Mouse (Mus musculus) forebrain, postnatal 0 days (tissue): ENCODE data around the gene Cryaa. TPM values are rescaled to one million over a fixed set of nuclear protein-coding genes. Genes with fewer than 3 reads are reported as not detected.
A peak's percentile ranks its signal among the peaks of the same experiment; 100 is the strongest.

Source experiments
- ATAC-seq: fragments of 200-750 bp; cut with Nextera tagmentation; 2 replicates; pipeline ENCODE4 v1.8.0; 2017; ENCODE audit warnings: mild to moderate bottlenecking, moderate library complexity
- DNase-seq: peaks from one replicate; pipeline ENCODE4 v3.0.0-alpha.2; 2015
- H3K27ac ChIP-seq: fragments of 300-500 bp; sonication (generic); 2 replicates; pipeline ENCODE4 v1.5.1; 2014; ENCODE audit warnings: low read depth, mild to moderate bottlenecking, antibody characterized with exemption, low read length, moderate library complexity, mixed read lengths
- H3K27me3 ChIP-seq: fragments of 300-500 bp; sonication (generic); 2 replicates; pipeline ENCODE4 v1.6.1; 2014; ENCODE audit warnings: mild to moderate bottlenecking, low read length, mixed read lengths; ENCODE audit not compliant: insufficient read depth
- H3K36me3 ChIP-seq: fragments of 300-500 bp; sonication (generic); 2 replicates; pipeline ENCODE4 v1.6.1; 2014; ENCODE audit warnings: mild to moderate bottlenecking, moderate library complexity; ENCODE audit not compliant: insufficient read depth
- H3K4me1 ChIP-seq: fragments of 300-500 bp; sonication (generic); 2 replicates; pipeline ENCODE4 v1.6.1; 2014; ENCODE audit warnings: antibody characterized with exemption; ENCODE audit not compliant: insufficient read depth
- H3K4me2 ChIP-seq: fragments of 300-500 bp; sonication (generic); 2 replicates; pipeline ENCODE4 v1.6.1; 2014; ENCODE audit warnings: low read depth, mild to moderate bottlenecking, moderate library complexity
- H3K4me3 ChIP-seq: fragments of 300-500 bp; sonication (generic); 2 replicates; pipeline ENCODE4 v1.5.1; 2014; ENCODE audit warnings: low read depth, low read length, mixed read lengths
- H3K9ac ChIP-seq: fragments of 300-500 bp; sonication (generic); 2 replicates; pipeline ENCODE4 v1.6.1; 2014; ENCODE audit warnings: mild to moderate bottlenecking
- H3K9me3 ChIP-seq: fragments of 300-500 bp; sonication (generic); 2 replicates; pipeline ENCODE4 v1.6.1; 2016; ENCODE audit warnings: low read length
- CTCF ChIP-seq: sonication (generic); IDR thresholded peaks from 2 replicates; pipeline ENCODE4 v1.5.1; 2016; ENCODE audit warnings: antibody characterized with exemption, control low read depth, low read depth
- WGBS: fragments of 180-500 bp; shearing (Covaris S2); extraction: QIAGEN DNeasy Blood & Tissue Kit; methylation state at CpG from one replicate; pipeline ENCODE4 v1.1.7; 2014; 5-methylcytosine and 5-hydroxymethylcytosine counted together
- polyA plus RNA-seq: library from polyadenylated mRNA; unstranded; fragments of >200 nt; fragmentation: Nextera tagmentation; extraction: Ambion mirVana; gene quantifications from 2 replicates; pipeline ENCODE4 v1.2.1, GENCODE M21; 2015
- total RNA-seq: library from RNA; depleted of rRNA; stranded (reverse); fragments of >200 nt; gene quantifications from 2 replicates; pipeline ENCODE4 v1.2.3, GENCODE M21; 2014; rRNA removed

The Cryaa gene
- not detected in 2 replicates for total RNA-seq
- polyA plus RNA-seq, result 0.28 TPM in 1 of 2 replicates, not detected in the other

DNA sequence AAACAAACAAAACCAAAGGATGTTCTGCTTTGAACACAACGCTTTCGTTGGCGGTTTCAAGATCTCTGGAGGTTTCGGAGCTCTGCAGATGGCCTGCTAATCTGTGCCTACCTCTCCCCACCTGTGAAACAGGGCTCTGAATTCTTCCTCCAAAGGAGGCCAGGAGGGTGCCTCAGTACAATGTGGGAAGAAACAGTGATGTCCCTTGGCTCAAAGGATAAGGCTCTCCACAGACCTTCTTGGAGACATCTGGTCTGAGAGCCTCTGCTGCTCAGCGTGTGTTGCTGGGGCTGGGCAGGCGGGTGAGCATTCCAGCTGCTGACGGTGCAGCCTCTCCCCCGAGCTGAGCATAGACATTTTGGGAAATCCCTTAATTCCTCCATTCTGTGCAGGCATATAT lies at the start of gene Cryaa:
Gene Cryaa, plus strand, starts transcription at position 301 of the 400 bp plus-strand sequence.
- Histone ChIP-seq H3K9ac (no peak within 1 kb of the TSS), H3K9me3 (no peaks in the 10 kb centered on the region), H3K4me1 (no peaks in the 10 kb centered on the region), H3K27me3 (no peaks in the 10 kb centered on the region), H3K27ac (no peak within 1 kb of the TSS), H3K36me3 (no peaks in the 10 kb centered on the region), H3K4me2 (no peak within 1 kb of the TSS), H3K4me3 (no peak within 1 kb of the TSS)
- TF ChIP-seq CTCF, result no peak
- WGBS, result 83% methylated on average over 8 of the region's 8 CpGs
- ATAC-seq (no peak), DNase-seq (no peak)

DNA sequence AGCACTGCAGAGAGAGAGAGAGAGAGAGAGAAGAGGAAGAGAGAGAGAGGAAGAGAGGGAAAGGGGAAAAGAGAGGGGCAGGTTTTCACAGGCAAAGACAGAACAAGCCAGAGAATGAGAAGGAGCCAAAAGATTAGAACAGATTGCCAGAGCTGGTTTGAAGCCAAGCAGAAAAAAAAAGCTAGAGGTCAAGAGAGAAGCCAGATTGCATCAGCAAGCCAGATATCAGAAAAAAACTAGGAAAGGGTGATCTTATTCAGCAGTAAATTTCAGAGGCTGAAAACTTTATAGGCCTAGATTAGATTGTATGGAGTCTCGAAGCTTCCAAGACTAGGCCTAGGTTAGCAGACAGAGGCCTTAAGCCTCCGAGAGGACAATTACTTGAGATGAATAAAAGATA lies 49.6 kb upstream of the Cryaa start:
- ATAC-seq (no peak), DNase-seq (no peak)
- Histone ChIP-seq H3K4me2 (no peak overlapping the region), H3K4me1 (no peaks in the 10 kb centered on the region), H3K36me3 (peaks cover 9% of the 10 kb centered on the region), H3K27ac (no peak overlapping the region), H3K4me3 (no peak overlapping the region), H3K9me3 (no peaks in the 10 kb centered on the region), H3K27me3 (no peaks in the 10 kb centered on the region), H3K9ac (no peak overlapping the region)
- WGBS, result 94% methylated on average over 2 of the region's 2 CpGs
- no peak for TF ChIP-seq CTCF

DNA sequence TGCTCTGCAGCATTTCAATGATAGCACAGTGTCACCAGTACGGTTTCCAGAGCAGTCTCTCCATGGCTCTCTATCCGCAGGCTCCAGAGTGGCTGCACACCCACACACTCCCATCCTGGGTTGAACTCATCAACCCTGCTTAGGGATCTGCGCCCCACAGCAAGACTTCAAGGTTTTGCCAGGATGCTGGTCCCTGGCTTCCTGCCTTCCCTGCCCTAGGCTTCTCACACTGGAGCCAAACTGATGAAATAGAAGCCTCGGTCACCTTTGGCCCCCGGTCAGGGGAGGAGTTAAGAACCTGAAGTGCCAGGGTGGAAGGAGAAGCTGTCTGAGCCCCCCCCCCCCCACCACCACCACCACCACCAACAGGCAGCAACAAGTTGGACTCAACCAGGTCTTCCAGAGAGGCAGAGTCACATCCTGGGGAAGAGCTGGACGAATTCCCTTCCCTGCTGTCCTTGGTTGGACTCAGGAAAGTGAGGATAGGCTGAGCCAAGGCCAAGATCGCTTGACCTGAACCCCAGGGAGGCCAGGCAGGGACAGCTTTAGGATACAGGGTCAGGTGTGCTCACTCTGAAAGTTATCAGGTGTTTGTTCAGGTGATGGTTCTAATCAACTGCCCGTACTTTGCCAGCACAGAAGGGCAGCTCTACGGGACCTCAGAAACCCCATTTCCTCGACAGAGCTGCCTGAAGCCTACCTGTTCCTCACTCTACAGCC lies 46.4 kb upstream of the Cryaa start:
- H3K4me2 ChIP-seq, result no peak overlapping the region
- DNase-seq (no peak), ATAC-seq (no peak)
- no peak overlapping the region for H3K9ac ChIP-seq
- no peaks in the 10 kb centered on the region for H3K36me3 ChIP-seq
- H3K27me3 ChIP-seq, result no peaks in the 10 kb centered on the region; the same call in 1 of the 2 replicates
- H3K27ac ChIP-seq, result no peak overlapping the region
- no peaks in the 10 kb centered on the region for H3K4me1 ChIP-seq
- no peaks in the 10 kb centered on the region for H3K9me3 ChIP-seq
- H3K4me3 ChIP-seq, result no peak overlapping the region
- 90% methylated on average over 10 of the region's 10 CpGs for WGBS
- no peak for TF ChIP-seq CTCF

DNA sequence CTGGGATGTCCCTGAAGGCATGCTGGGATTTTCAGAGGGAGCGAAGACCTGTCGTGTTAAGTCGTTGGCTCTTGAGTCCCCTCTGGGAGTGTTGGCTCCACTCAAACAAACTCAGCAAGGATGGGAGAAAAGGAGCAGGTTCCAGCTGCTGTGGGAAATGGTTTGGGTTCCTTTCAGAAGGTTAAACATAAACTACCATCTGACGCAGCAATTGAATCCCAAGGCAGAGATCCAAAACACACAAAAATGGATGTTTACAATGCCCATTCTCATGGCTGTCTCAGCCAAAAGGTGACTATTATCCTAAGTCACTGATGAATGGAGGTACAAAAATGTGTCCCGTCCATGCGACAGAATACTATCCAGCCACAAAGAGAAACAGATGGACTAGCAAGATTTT lies 44.6 kb upstream of the Cryaa start:
- H3K4me3 ChIP-seq, result no peak overlapping the region
- H3K4me2 ChIP-seq, result no peak overlapping the region
- no peaks in the 10 kb centered on the region for H3K9me3 ChIP-seq
- no peak overlapping the region for H3K9ac ChIP-seq
- no peak for TF ChIP-seq CTCF
- H3K27me3 ChIP-seq, result no peaks in the 10 kb centered on the region; the same call in 1 of the 2 replicates
- DNase-seq (no peak), ATAC-seq (no peak)
- peaks cover 2% of the 10 kb centered on the region for H3K4me1 ChIP-seq
- WGBS, result 62% methylated on average over 6 of the region's 6 CpGs
- H3K36me3 ChIP-seq, result no peaks in the 10 kb centered on the region
- peak overlapping the region; percentile 15; the same call in 1 of the 2 replicates for H3K27ac ChIP-seq

DNA sequence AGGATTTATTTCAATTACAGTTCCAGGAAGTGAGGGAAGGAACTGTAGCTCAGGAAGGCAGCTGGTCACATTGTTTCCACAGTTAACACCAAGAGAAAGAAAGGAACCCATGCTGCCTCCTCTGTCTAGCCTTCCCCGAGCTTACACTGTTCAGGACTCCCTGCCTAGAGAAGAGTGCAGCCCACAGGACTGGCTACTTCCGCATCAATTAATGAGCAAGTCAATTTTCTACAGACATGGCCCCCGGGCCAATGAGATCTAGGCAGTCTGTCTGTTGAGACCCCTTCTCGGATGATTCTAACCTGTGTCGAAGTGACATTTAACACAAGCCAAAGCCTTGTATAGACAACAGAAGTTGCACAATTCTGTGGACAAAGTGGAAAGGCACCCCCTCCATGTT lies 42.7 kb upstream of the Cryaa start:
- no peaks in the 10 kb centered on the region for H3K36me3 ChIP-seq
- WGBS, result 65% methylated on average over 5 of the region's 5 CpGs
- no peaks in the 10 kb centered on the region for H3K9me3 ChIP-seq
- ATAC-seq (no peak), DNase-seq (no peak)
- no peak overlapping the region for H3K9ac ChIP-seq
- H3K27ac ChIP-seq, result no peak overlapping the region
- H3K4me1 ChIP-seq, result peaks cover 4% of the 10 kb centered on the region
- no peak for TF ChIP-seq CTCF
- no peak overlapping the region for H3K4me3 ChIP-seq
- no peak overlapping the region for H3K4me2 ChIP-seq
- no peaks in the 10 kb centered on the region; the same call in 1 of the 2 replicates for H3K27me3 ChIP-seq

DNA sequence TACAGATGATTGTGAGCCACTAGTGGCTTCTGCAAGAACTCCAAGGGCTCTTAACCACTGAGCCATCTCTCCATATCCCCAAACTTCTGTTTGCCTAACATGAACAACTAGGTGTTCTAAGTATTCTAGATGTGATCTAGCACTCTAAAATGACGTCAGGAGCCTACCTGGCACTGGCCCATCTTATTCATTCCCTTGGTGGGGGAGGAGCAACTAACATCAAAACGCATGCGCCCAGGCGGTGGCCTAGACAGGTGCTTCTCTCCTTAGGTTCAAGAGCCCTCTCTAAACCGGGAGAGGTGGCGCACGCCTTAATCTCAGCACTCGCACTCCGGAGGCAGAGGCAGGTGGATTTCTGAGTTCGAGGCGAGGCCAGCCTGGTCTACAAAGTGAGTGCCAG lies 41.8 kb upstream of the Cryaa start:
- WGBS, result 67% methylated on average over 11 of the region's 11 CpGs
- Histone ChIP-seq H3K9me3 (no peaks in the 10 kb centered on the region), H3K4me3 (no peak overlapping the region), H3K4me1 (peaks cover 4% of the 10 kb centered on the region), H3K27ac (no peak overlapping the region), H3K36me3 (no peaks in the 10 kb centered on the region), H3K9ac (no peak overlapping the region), H3K27me3 (no peaks in the 10 kb centered on the region; the same call in 1 of the 2 replicates), H3K4me2 (peak overlapping the region; percentile 93)
- ATAC-seq (no peak), DNase-seq (no peak)
- no peak for TF ChIP-seq CTCF

DNA sequence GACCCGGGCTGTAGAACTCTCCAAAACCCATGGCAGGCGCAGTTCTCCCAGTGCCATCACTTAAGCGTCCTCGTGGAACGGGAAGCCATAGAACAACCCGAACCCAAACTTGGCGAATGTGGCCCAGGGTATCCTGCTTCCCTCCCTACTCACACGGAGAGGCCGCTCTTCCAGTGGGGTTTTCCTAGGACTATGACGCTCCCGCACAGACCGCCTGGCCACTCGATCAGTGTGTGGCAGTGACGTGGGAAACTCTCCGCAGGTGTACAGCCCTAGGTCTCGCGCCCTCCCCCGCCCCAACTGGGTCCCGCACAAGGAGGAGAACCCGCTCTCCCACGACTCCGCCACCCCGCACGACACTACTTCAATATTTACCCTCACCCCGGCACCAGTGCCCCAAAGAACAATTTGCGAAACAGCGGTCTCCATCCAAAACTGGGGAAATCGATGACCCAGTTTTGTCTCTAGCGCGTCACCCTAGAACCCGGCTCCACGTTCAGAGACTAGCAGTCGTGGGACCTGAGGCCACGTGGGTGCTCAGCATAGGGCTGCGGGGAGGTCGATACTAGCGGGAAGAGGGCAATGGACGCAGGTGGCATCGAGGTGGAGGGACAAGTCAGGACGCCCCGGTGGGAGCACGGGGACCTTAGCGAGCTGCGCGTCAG lies 41.2 kb upstream of the Cryaa start:
- Histone ChIP-seq H3K27ac (peak overlapping the region; percentile 62), H3K27me3 (no peaks in the 10 kb centered on the region; the same call in 1 of the 2 replicates), H3K4me1 (peaks cover 4% of the 10 kb centered on the region), H3K9ac (peak overlapping the region; percentile 56), H3K4me3 (peak overlapping the region; percentile 46), H3K36me3 (no peaks in the 10 kb centered on the region), H3K4me2 (peak overlapping the region; percentile 93), H3K9me3 (no peaks in the 10 kb centered on the region)
- DNase-seq, result peak; percentile 26
- WGBS, result 2% methylated on average over 45 of the region's 45 CpGs
- no peak for TF ChIP-seq CTCF
- ATAC-seq, result peak; percentile 30; the same call in 1 of the 2 replicates
